Mouse (Mus musculus) cortical plate, adult 2 months (tissue): Measurements from ENCODE around the gene Agmo. TPM values are rescaled to one million over a fixed set of nuclear protein-coding genes. Genes with fewer than 3 reads are reported as not detected.

Experiments used
- H3K27ac ChIP-seq: fragments of 200-500 bp; 2 replicates; pipeline ENCODE4 v1.5.1; 2012; ENCODE audit warnings: low read length, control low read depth, inconsistent platforms; ENCODE audit not compliant: insufficient read depth
- H3K4me1 ChIP-seq: fragments of 200-500 bp; 2 replicates; pipeline ENCODE4 v1.6.1; 2011; ENCODE audit warnings: low read length; ENCODE audit not compliant: control insufficient read depth, insufficient read depth
- H3K4me3 ChIP-seq: fragments of 200-500 bp; 2 replicates; pipeline ENCODE4 v1.5.1; 2011; ENCODE audit warnings: mild to moderate bottlenecking, low read length, control low read depth; ENCODE audit not compliant: insufficient read depth
- CTCF ChIP-seq: fragments of 200-500 bp; IDR thresholded peaks from 2 replicates; pipeline ENCODE4 v1.5.1; 2011; ENCODE audit warnings: mild to moderate bottlenecking, control low read depth, low read length; ENCODE audit not compliant: insufficient read depth; ENCODE audit errors: extremely low read depth
- POLR2A ChIP-seq: fragments of 200-500 bp; IDR thresholded peaks from 2 replicates; pipeline ENCODE4 v1.6.1; 2011; ENCODE audit warnings: mild to moderate bottlenecking, low read length, control low read depth; ENCODE audit not compliant: insufficient read depth; ENCODE audit errors: extremely low read depth
- polyA plus RNA-seq: library from polyadenylated mRNA; depleted of rRNA; stranded (reverse); fragments of >200 nt; gene quantifications from 2 replicates; pipeline ENCODE4 v1.2.3, GENCODE M21; 2012; rRNA removed

The Agmo gene
- polyA plus RNA-seq, 1 experiment: 5.8 TPM

DNA sequence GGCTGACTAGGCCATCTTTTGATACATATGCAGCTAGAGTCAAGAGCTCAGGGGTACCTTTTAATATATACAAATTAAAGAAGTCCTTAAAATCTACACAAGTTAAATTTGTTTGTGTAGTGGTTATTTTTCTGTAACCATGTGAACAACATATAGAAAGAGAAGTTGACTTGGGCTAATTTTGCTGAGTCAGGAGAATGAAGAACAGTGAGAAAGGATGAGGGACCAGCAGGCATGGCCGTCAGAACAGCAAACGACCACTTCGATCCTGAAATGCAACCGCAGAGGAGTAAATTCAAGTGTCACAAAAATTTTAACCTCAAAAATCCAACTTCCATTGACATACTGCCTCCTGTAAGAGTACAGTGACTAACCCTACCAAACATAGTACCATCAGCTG is 371.4 kb downstream of the Agmo start:
- no peak overlapping the region for H3K4me3 ChIP-seq
- no peak for TF ChIP-seq CTCF
- no peak for TF ChIP-seq POLR2A
- H3K27ac ChIP-seq: no peak overlapping the region
- no peaks in the 10 kb centered on the region for H3K4me1 ChIP-seq

GRCm38 (mm10) chr12:37614769-37615168 is 373.3 kb downstream of the Agmo start:
- Histone ChIP-seq H3K4me1 (no peaks in the 10 kb centered on the region), H3K4me3 (no peak overlapping the region), H3K27ac (no peak overlapping the region)
- no peak for TF ChIP-seq CTCF
- no peak for TF ChIP-seq POLR2A

DNA sequence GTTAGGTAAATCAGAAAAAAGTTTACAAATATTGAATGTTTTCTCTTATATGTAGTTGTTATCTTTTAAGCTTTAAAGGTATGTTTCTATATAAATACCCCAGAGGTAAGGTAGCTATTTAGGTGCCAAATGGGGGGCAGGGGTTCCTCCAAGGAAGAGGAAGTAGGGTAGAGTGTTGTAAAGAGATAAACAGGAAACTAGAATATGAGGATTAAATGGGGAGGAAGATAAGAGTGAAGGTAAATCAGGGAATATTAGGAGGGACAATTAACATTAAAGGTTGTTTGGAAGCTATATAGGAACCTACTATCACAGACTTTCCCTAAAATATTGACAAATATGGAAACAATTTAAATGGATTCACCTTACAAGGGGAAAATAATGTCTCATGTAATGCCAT is 382.6 kb downstream of the Agmo start:
- Histone ChIP-seq H3K4me3 (no peak overlapping the region), H3K4me1 (no peaks in the 10 kb centered on the region), H3K27ac (no peak overlapping the region)
- no peak for TF ChIP-seq CTCF

Other genes with a start within 250 kb of the Agmo start
- gene Meox2, start 133.1 kb upstream of the Agmo start, polyA plus RNA-seq: not detected in 2 replicates